Mouse (Mus musculus): ENCODE data around the gene Eef1akmt2.

DNA sequence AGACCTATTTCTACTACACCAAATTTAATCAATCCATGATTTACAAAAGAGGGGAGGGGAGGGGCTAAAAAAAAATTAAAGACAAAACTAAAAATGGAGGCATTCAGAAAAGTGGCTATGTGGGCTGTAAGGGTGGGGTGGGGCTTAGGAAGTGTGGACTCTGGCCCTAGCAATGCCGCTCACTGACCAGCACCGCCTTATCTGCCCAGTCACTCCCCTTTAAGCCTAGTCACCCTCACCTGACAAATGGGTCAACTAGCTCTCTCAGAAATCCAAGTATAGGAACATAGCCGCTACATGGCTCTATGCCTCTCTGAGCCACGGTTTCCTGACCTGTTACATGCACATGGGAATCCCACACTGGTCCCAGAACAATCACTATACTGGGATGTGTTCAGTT lies 65.5 kb downstream of the Eef1akmt2 start:
- TF ChIP-seq GATA1 (IDR thresholded peaks at IDR 0.05; ENCODE audit: low read length), result no peak
- TF ChIP-seq TAL1 (IDR thresholded peaks at IDR 0.05; ENCODE audit: low read length), result no peak
